Mouse (Mus musculus): ENCODE results near the gene Ajm1. TPM values are rescaled to one million over a fixed set of nuclear protein-coding genes. Genes with fewer than 3 reads are reported as not detected.

Ajm1 gene
- polyA plus RNA-seq, 2 experiments: 0.19 to 2.5 TPM

DNA sequence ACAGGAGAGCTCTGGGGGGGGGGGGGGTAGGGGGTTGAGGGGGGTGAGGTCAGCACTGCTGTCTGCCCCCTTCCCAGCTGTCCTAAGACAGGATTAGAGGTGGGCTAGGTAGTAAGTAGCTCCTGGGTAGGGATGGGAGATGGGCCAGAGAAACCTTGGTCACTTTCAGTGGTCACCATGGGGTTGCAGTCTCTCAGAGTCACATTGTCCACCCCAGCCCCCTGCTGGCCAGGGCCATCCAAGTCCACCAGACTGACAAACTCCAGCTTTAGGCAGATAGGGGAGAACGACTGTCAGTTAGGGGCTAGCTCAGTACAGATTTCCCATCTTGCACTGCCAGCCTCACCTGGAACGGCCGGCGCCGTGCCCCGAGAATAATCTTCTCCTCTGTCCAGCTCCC, 15.0 kb downstream of the Ajm1 start:
- Histone ChIP-seq H3K36me3 (ENCODE audit: control insufficient read depth, insufficient read depth, low read length) (peaks cover 90% of the 10 kb centered on the region), H3K9ac (ENCODE audit: low read depth, low read length, severe bottlenecking) (no peak overlapping the region), H3K4me1 (ENCODE audit: control insufficient read depth, insufficient read depth, low read length) (no peaks in the 10 kb centered on the region), H3K9me3 (ENCODE audit: control insufficient read depth, low read length) (no peaks in the 10 kb centered on the region), H3K4me2 (replicated peaks; ENCODE audit: low read depth, low read length, severe bottlenecking) (no peak overlapping the region), H3K27me3 (ENCODE audit: control insufficient read depth, insufficient read depth, low read length) (no peaks in the 10 kb centered on the region), H3K27ac (replicated peaks; ENCODE audit: low read depth, low read length) (no peak overlapping the region), H3K4me3 (replicated peaks; ENCODE audit: low read length) (no peak overlapping the region)
- no peak for ATAC-seq (ENCODE audit: low FRiP score, low read depth)
- WGBS: 92% methylated on average over 6 of the region's 6 CpGs
- no peak for DNase-seq (ENCODE audit: low spot score)
- no peak for TF ChIP-seq POLR2A (IDR thresholded peaks at IDR 0.05; ENCODE audit: borderline replicate concordance, extremely low read depth, insufficient read depth, insufficient read length)

DNA sequence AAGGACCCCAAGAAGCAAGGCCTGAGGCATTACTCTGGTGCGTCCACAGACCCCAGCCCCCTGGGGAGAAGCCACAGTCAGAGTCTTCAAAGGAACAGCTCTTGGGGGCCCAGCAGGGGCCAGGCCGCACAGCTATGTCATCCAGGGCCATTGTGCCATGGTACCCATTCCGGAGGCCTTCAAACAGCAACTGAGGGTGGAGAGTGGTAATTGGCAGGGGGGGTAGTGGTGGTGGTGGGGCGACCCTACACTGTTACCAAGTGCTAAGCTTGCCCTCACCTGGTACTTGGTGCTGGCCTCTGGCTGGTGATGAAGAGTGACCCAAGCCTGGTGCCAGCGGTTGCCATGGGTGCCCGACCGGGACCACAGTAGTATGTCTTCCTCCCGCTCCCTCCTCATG, 15.8 kb downstream of the Ajm1 start:
- DNase-seq (ENCODE audit: low spot score) (no peak), ATAC-seq (ENCODE audit: low FRiP score, low read depth) (no peak)
- peaks cover 90% of the 10 kb centered on the region for H3K36me3 ChIP-seq (ENCODE audit: control insufficient read depth, insufficient read depth, low read length)

DNA sequence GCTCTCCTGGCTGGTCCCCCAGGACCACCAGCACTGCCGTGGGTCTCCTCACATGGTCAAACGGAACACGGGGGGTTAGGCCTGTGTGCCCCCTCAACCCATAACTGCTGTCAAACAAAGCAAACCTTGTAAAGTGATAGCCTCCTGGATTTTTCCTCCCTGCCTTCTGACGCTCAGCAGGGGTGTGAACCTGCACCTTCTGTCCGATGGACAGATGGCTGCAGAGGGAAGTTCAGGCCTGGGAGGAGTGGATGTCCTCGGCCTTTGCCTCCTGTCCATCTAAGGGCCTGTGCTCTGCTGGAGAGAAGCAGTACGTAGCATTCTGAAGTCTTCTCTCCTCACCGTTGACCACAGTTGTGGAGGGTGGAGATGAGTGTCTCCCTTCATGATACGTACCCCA, 19.6 kb downstream of the Ajm1 start:
- H3K4me1 ChIP-seq (ENCODE audit: control insufficient read depth, insufficient read depth, low read length): peaks cover 11% of the 10 kb centered on the region

More for the DNA sequence above, 15.8 kb downstream of the Ajm1 start:
- no peak for TF ChIP-seq POLR2A (IDR thresholded peaks at IDR 0.05; ENCODE audit: borderline replicate concordance, extremely low read depth, insufficient read depth, insufficient read length)
- Histone ChIP-seq H3K4me3 (replicated peaks; ENCODE audit: low read length) (no peak overlapping the region), H3K27ac (replicated peaks; ENCODE audit: low read depth, low read length) (no peak overlapping the region), H3K4me2 (replicated peaks; ENCODE audit: low read depth, low read length, severe bottlenecking) (no peak overlapping the region), H3K9me3 (ENCODE audit: control insufficient read depth, low read length) (no peaks in the 10 kb centered on the region), H3K27me3 (ENCODE audit: control insufficient read depth, insufficient read depth, low read length) (no peaks in the 10 kb centered on the region), H3K4me1 (ENCODE audit: control insufficient read depth, insufficient read depth, low read length) (no peaks in the 10 kb centered on the region), H3K9ac (ENCODE audit: low read depth, low read length, severe bottlenecking) (no peak overlapping the region)
- WGBS: 90% methylated on average over 8 of the region's 8 CpGs

DNA sequence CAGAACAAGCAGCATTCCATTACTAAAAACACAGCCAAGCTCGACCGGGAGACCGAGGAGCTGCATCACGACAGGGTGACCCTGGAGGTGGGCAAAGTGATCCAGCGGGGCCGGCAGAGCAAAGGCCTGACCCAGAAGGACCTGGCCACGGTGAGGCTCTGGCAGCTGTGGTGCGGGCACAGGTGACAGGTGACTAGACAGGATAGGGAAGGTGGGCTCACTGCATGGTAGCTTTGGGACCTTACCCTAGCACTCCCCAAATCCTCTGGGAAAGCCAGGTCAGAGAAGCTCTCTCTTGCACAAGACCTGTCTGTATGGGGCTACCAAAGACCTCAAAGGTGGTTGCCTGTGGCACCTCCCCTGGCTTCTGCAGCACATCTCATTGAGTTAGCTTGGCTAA, 21.0 kb downstream of the Ajm1 start:
- Histone ChIP-seq H3K4me3 (replicated peaks; ENCODE audit: low read length) (no peak overlapping the region), H3K27ac (replicated peaks; ENCODE audit: low read depth, low read length) (no peak overlapping the region), H3K27me3 (ENCODE audit: control insufficient read depth, insufficient read depth, low read length) (no peaks in the 10 kb centered on the region), H3K9ac (ENCODE audit: low read depth, low read length, severe bottlenecking) (no peak overlapping the region), H3K4me1 (ENCODE audit: control insufficient read depth, insufficient read depth, low read length) (peaks cover 12% of the 10 kb centered on the region), H3K4me2 (replicated peaks; ENCODE audit: low read depth, low read length, severe bottlenecking) (no peak overlapping the region), H3K9me3 (ENCODE audit: control insufficient read depth, low read length) (no peaks in the 10 kb centered on the region), H3K36me3 (ENCODE audit: control insufficient read depth, insufficient read depth, low read length) (peaks cover 58% of the 10 kb centered on the region)
- DNase-seq (ENCODE audit: low spot score): no peak
- ATAC-seq (ENCODE audit: low FRiP score, low read depth): no peak
- TF ChIP-seq POLR2A (IDR thresholded peaks at IDR 0.05; ENCODE audit: borderline replicate concordance, extremely low read depth, insufficient read depth, insufficient read length): no peak
- WGBS: 81% methylated on average over 8 of the region's 8 CpGs

More for the DNA sequence above, 19.6 kb downstream of the Ajm1 start:
- no peaks in the 10 kb centered on the region for H3K9me3 ChIP-seq (ENCODE audit: control insufficient read depth, low read length)
- no peak overlapping the region for H3K4me3 ChIP-seq (replicated peaks; ENCODE audit: low read length)
- WGBS: 84% methylated on average over 9 of the region's 9 CpGs
- H3K9ac ChIP-seq (ENCODE audit: low read depth, low read length, severe bottlenecking): no peak overlapping the region
- peaks cover 70% of the 10 kb centered on the region for H3K36me3 ChIP-seq (ENCODE audit: control insufficient read depth, insufficient read depth, low read length)
- DNase-seq (ENCODE audit: low spot score) (no peak), ATAC-seq (ENCODE audit: low FRiP score, low read depth) (no peak)
- no peaks in the 10 kb centered on the region for H3K27me3 ChIP-seq (ENCODE audit: control insufficient read depth, insufficient read depth, low read length)
- no peak overlapping the region for H3K27ac ChIP-seq (replicated peaks; ENCODE audit: low read depth, low read length)
- TF ChIP-seq POLR2A (IDR thresholded peaks at IDR 0.05; ENCODE audit: borderline replicate concordance, extremely low read depth, insufficient read depth, insufficient read length): no peak
- no peak overlapping the region for H3K4me2 ChIP-seq (replicated peaks; ENCODE audit: low read depth, low read length, severe bottlenecking)

DNA sequence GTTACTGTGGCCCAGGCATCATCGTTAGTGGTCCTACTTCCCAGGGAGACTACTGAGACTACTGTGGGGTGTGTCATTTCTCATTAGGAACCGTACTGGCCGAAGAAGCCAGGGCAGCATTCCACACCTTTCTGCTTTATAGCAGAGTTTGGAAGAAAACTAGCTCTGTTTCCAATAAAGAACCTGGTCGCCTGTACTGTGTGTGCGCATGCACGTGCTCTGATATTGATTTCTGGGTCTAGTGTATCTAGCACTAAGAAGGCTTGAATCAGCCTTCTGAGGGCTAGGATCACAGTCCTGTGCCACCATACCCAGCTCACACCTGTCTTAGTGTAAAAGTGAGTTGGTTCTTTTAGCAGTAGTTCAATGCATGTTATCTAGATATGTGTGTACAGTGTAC, 22.8 kb downstream of the Ajm1 start:
- WGBS: 29% methylated on average over 6 of the region's 6 CpGs
- TF ChIP-seq POLR2A (IDR thresholded peaks at IDR 0.05; ENCODE audit: borderline replicate concordance, extremely low read depth, insufficient read depth, insufficient read length): no peak
- ATAC-seq (ENCODE audit: low FRiP score, low read depth) (no peak), DNase-seq (ENCODE audit: low spot score) (no peak)
- Histone ChIP-seq H3K4me3 (replicated peaks; ENCODE audit: low read length) (peak overlapping the region; percentile 92), H3K9me3 (ENCODE audit: control insufficient read depth, low read length) (no peaks in the 10 kb centered on the region), H3K4me1 (ENCODE audit: control insufficient read depth, insufficient read depth, low read length) (peaks cover 12% of the 10 kb centered on the region), H3K27ac (replicated peaks; ENCODE audit: low read depth, low read length) (no peak overlapping the region), H3K27me3 (ENCODE audit: control insufficient read depth, insufficient read depth, low read length) (no peaks in the 10 kb centered on the region), H3K9ac (ENCODE audit: low read depth, low read length, severe bottlenecking) (peak overlapping the region; percentile 83), H3K36me3 (ENCODE audit: control insufficient read depth, insufficient read depth, low read length) (peaks cover 40% of the 10 kb centered on the region), H3K4me2 (replicated peaks; ENCODE audit: low read depth, low read length, severe bottlenecking) (peak overlapping the region; percentile 91)

DNA sequence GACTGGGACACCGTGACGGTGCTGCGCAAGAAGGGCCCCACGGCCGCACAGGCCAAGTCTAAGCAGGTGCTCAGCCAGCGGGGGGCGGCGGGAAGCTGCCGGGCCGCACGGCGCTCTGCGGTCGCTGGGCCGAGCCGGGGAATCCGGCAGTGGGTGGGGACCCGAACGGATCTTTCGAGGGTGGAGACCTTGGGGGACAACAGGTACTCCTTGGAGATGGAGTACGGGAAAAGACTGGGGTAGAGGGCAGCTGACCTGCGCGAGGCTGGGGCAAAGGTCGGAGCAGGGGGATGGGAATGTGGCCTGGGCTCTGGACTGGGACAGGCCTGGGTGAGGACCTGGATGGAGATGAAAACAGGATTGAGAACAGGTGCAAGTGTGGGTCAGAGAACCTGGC, 23.6 kb downstream of the Ajm1 start:
- Histone ChIP-seq H3K4me3 (replicated peaks; ENCODE audit: low read length) (peak overlapping the region; percentile 92), H3K9me3 (ENCODE audit: control insufficient read depth, low read length) (no peaks in the 10 kb centered on the region), H3K4me1 (ENCODE audit: control insufficient read depth, insufficient read depth, low read length) (peaks cover 12% of the 10 kb centered on the region), H3K36me3 (ENCODE audit: control insufficient read depth, insufficient read depth, low read length) (peaks cover 32% of the 10 kb centered on the region), H3K27ac (replicated peaks; ENCODE audit: low read depth, low read length) (peak overlapping the region; percentile 55; the same call in 1 of the 2 replicates), H3K9ac (ENCODE audit: low read depth, low read length, severe bottlenecking) (peak overlapping the region; percentile 83), H3K4me2 (replicated peaks; ENCODE audit: low read depth, low read length, severe bottlenecking) (peak overlapping the region; percentile 91), H3K27me3 (ENCODE audit: control insufficient read depth, insufficient read depth, low read length) (no peaks in the 10 kb centered on the region)
- under 1% methylated on average over 24 of the region's 24 CpGs for WGBS
- ATAC-seq (ENCODE audit: low FRiP score, low read depth) (no peak; the same call in 1 of the 2 replicates), DNase-seq (ENCODE audit: low spot score) (no peak)
- no peak for TF ChIP-seq POLR2A (IDR thresholded peaks at IDR 0.05; ENCODE audit: borderline replicate concordance, extremely low read depth, insufficient read depth, insufficient read length)

All from limb, embryonic 14.5 days (tissue).